Mouse (Mus musculus): Measurements from ENCODE around the gene Stard10.

- TF ChIP-seq CTCF (IDR thresholded peaks at IDR 0.05) (no peak), EP300 (IDR thresholded peaks at IDR 0.05; ENCODE audit: insufficient read depth, low read depth, low read length) (no peak), POLR2A (IDR thresholded peaks at IDR 0.05; ENCODE audit: insufficient read depth, low read depth, low read length) (no peak)
These were observed 3.7 kb downstream of the Stard10 start for GRCm38 (mm10) chr7:101320399-101321217.
